Mouse (Mus musculus) heart, postnatal 0 days (tissue): ENCODE data around the gene Hoxc6.

Source experiments
- CTCF ChIP-seq: IDR thresholded peaks from 2 replicates; pipeline ENCODE4 v1.5.1; 2016; ENCODE audit warnings: antibody characterized with exemption, control low read depth, low read depth
- EP300 ChIP-seq: IDR thresholded peaks from 2 replicates; pipeline ENCODE4 v1.6.1; 2016; ENCODE audit warnings: antibody characterized with exemption, low read depth

DNA sequence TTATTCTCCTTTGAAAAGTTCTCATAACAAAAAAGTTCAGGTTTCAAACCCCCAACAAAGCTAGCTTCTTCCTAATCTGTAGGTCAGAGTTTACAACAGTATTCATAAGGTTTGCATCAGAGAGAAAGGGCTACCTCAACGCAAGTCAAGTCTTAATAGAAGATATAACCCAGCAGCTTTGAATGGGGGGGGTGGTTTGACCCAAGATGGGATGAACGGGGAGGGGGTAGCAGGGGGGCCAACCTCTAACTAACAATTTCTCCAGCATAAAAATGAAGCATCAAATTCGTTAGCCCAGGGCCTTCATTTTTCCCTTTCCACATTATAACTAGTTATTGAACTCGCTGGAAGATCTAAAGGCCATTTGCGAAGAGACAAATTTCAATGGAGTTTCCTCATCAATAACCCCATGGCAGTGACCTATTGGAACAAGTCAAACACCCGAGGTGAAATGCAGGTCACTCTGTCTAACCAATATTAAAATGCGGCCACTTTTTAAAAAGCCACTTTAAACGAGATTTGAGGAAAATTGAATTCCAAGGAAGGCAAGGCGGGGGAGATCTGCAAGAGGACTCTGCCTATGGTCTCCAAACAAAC is 31.0 kb downstream of the Hoxc6 start:
- TF ChIP-seq CTCF (no peak), EP300 (no peak)
